Mouse (Mus musculus): ENCODE measurements around the gene Rell1.
A peak's percentile ranks its signal among the peaks of the same experiment; 100 is the strongest.

The Rell1 gene

DNA sequence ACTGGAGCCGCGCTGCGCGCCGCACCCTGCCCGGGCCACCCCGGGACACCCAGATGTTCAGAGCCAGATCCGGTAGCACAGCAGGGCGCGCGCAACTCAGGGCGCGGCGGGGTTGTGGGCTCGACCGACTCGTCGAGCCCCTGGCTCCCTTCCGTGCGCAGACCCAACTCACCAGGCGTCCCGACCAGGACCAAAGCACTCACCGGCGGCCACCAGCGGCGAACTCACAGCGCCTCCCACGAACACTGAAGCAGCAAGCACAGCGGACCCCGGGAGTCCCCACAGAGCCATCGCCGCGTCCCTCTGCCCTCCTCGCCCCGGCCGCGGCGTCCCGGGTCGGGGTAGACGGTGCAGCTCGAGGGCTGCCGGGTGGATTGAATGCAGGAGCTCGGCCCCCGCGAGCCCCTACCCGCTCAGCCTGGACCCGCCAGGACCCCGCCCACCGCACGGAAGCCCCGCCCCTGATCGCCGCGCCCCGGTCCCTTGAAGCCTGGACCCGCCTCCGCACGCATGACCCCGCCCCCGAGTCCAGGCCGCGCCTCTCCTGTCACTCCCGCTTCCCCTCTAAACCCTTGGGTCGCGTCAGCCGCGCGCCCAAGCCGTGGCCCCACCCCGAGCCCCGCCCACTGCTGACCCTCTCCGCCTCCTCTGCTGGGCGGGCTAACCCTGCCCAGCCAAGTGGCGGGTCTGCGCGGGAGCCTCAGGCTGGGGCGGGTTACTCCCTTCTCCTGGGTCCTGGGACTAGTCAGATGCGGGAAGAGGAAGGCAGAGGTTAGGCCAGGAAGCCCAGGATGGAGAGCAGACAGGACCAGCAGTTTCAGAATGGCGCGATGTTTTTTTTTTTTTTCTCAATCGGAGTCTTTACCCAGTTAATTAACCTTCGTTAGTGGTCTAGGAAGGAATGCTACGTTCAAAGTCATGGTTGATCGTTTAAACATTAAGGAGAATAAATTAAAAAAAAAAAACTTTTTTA, at the start of gene Rell1:
TSS of gene Rell1 (minus strand) at position 455 of the 973 bp plus-strand sequence.
- DNase-seq = peak; percentile 100

DNA sequence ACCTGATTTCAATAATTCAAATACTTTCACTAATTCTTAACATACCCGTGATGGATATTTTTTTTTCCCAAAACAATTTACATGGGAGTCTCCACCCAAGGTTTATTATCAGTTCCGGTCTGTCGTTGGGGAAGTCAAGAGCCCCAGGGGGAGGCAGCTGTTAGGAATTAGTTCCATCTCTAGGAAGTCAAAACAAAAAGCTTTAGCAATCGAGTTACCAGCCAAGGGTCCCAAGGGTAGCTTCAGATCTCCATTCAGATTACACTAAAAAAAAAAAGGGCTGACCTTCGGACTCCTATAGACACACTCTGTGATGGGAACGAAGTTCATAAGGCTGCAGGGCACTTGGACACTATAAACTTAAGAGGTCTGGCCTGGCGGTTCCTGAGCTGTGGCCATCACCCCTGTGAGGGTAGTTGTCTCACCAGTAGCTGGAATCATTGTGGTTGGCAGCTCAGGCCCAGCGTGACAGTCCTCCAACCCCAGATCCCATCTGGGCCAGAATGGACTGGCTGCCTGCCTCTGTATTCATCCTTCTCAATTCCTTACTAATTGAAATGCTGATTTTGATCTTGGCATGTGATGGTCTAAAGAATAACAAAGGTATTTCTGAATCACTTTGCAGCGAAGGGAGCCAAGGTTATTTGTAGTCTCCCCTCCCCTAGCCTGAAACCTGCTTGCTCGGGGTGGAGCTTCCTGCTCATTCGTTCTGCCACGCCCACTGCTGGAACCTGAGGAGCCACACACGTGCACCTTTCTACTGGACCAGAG, 44.1 kb upstream of the Rell1 start:
- DNase-seq = no peak

DNA sequence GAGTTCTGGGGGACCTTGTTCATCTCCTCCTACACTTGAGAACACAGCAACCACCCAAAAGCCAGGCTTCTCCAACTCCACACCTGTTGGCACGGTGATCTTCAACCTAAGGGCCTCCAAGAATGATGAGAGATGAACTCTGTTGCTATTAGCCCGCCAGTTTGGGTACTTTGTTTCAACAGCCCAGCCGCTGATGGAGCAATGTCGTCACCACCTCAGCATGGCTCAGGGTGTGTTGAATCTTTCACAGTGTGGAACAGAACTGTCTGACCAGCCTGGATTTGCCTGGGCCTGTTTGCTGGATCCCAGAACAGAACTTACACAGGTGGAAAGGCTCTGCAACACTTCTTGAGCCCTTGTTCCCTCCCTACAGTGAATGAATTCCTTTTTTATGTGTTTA, 37.9 kb upstream of the Rell1 start:
- DNase-seq = no peak

DNA sequence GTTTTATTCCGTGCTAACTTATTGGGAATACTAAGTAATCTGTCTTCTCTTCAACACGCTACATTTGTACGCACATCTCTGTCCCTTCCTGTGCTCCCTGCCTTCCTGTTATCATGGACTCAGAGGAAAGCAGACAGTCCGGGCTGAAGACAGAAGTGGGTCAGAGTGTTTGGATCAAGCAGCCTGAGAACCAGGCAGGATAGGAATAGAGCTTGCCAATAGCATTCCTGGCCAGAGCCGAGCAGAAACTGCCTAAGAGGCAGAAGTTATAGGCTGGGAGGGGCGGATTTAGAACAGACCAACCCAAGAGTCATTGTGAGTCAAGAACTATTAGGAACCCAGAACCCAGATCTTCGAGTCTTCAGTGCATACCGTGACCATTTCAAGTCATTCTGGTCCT, 34.6 kb upstream of the Rell1 start:
- DNase-seq = no peak

DNA sequence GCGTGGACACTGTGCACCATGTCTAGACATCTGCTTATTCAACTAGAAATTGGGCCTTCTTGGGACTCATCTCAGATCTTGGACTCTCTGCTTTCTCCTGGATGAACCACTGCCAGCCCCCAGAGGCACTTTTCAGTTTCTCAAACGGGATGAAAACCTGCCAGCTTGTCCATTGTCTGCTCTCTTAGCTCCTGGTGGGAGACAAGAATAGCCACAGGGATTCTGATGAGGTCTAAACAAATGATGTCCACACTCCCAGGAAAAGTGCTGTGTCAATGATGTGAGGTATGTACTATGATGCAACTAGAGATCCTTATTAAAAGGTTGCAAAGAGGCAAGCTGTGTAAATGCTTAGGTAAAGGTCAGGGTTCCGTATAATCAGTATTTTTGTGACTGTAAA, 25.2 kb upstream of the Rell1 start:
- no peak for DNase-seq

DNA sequence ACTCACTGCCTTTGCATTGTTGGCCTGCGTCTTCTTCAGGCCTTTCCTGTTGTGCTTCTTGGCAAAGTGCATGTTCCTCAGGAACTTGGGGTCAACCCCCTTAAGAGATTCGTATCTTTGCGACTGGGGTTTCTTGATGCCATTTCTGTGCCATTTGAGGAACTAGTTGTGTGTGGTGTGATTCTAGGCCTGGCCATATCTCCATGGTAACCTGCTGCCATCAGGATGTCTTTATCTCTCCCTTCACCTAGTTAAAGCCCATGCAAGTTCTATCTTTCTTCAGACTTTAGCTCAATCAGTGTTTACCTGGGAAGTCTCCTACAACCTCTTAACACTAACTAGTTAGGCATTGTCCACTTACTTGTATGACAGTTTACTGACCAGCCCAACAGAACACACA, 22.0 kb upstream of the Rell1 start:
- no peak for DNase-seq

DNA sequence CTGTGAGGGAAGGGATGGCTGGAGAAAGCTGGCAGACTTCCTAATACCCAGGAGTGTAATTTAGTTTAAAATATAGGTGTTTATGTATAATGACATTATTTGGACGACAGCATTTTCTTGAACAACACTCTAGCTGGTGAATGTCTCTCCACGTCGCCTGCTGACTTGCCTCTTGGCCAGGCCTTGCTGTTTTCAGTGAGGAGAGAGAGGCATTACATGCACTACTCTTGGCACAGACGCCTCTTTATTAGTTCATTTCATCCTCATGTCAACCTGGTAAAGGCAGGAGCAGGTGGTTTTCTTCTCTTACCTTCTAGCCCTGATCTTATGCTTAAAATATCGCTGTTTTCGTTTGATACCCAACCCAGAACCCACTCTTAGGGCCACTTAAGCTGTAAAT, 17.6 kb upstream of the Rell1 start:
- DNase-seq = no peak

DNA sequence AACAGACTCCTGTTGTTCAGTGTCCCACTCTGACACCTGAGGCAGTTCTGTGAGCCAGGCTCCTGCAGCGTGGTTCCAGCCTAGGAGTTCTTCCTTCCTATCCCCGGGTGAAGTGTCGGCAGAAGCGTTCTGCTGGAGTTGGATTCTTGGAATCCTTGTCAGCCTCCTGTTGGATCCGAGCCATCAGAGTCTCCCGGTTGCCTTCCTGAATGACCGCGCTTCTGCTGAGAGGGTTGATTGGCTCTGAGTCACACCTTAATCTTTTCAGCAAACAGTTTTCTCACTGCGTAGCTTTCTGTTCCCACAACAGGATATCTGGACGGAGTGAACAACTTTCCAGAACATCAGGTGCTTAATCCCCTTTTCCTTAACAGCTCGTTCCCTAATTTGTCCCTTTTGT, 13.6 kb upstream of the Rell1 start:
- DNase-seq = no peak

DNA sequence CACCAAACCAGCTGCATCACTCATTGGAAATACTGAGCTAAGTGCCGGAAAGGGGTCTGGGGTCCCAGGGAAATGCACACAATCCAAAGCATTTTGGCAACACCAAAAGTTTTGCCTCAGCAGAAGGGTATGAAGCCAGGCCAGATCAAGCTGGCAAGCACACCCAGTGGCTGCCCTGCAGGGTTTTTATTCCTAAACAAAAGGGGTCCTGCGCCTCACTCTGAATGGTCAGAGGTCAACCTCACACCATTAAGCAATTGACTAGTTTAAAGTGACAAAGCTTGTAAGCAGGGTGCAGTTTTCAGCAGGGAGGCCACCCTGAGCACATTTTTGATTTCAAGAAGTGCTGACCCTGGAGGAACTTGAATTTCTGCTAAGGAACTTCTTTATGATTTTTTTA, 2.3 kb upstream of the Rell1 start:
- DNase-seq = no peak

DNA sequence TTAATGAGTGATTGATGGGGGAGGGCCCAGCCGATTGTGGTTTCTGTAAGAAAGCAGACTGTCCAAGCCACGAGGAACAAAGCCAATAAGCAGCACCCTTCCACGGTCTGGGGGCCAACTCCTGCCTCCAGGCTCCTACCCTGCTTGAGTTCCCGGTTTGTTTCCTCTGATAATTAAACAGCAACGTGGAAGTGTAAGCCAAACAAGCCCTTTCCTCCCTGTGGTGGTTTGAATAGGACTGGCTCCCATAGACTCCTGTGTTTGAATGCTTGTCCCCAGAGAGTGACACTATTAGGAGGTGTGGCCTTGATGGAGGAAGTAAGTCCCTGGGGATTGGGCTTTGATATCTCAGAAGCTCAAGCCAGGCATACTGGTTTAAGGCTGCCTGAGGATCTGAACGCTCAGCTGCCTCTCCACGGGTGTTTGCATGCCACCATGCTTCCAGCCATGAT, 1.6 kb upstream of the Rell1 start:
- DNase-seq = no peak

DNA sequence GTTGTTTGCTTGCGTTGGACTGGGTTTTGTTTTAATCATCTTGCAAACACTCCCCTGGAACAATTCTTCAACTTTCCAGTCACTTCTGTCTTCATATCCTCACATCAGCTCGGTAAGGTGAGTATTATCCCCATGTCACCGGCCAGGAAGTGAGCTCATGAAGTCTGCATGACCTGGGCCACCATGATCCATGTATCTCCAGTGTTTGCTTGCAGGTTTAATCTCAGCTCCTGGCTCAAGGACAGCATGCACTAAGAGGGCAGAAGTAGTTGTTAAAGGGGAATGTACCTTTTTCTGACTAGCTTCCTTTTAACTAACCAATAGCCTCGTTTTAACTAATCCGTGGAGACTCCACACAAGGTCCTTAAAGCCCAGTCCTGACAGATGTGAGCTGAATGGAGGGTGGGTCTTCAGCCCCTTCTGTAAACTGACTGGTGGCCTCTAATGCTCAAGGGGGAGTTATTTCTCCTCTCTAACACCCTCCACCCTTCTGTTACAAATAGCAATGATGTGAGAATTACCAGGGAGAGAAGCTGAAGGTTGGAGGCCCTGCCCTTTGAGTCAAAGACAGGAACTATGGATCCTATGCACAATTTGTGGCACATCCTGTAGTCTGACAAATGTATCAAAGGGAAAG, 897 bp upstream of the Rell1 start:
- no peak for DNase-seq

DNA sequence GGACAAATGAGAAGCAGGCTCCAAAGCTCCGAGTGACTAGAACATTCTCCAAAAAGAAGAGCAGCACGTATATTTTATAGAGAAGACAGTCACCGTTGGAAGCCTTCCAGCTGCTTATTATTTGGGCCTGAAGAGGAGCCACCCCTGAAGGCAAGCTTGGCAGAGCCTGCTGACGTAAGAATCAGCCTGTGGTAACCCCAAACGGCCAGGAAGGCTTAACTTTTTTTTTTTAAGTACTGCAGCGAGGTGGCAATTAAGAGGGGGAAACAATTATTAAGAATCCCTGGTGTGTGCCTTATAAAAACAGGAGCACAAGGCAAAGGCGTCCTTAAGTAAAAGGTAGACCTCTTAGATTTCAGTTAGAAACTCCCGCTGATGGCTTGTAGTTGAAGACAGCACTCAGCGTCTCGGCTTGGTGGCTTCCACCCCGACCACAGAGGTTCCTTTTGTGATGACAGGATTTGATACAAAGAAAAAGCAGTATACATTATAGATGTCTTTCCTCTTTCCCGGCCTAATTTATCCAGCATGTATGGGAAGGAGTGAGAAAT, 1.0 kb downstream of the Rell1 start:
- DNase-seq = peak; percentile 47

DNA sequence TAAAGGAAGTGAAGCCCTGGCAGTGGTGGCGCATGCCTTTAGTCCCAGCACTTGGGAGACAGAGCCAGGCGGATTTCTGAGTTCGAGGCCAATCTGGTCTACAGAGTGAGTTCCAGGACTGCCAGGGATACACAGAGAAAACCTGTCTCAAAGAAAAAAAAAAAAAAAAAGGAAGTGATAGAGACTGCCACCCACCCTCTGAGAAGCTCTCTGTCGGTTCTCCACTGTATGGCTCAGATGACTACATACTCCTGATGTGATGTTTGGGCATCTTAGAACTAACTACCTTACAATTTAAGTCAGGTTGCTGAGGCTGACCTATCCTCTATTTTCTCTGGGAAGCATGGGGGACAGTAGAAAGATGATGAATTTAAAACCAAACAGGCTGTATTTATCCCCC, 2.3 kb downstream of the Rell1 start:
- DNase-seq = no peak

DNA sequence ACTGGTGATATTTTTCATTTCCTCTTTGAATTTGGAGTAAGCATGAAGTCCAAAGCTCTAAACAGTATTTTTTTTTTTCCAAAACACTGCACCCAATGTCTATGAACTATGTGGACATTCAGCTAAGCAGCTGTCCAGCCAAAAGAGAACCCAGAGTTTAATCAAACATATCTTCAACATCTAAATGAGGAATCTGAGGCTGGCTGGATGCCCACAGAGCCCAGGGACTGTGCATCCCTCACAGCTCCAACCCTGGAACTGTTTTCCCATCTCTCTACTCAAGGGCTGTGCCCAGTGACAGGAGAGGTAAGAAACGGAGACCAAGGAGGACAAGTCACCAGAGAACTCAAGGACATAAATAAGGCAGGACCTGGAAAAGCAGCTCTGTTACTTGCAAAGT, 2.8 kb downstream of the Rell1 start:
- DNase-seq = no peak

DNA sequence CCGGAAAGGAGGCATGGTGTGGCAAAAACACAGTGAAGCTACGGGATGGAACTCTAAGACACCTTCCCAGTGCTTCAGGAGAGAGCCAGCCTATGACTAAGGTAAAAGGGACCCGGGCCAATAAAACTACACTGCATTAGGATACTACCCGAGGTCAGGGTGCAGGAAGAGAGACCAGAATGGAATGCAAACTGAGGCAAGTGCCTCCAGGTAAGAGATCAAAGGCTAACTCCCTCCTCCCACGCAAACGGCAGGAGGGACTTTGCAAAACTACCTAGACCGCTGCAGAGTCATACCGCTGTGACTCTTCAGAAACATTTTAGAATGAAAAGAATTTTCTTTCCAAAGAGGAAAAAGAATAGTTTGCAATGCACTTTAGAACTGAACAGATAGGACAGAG, 4.1 kb downstream of the Rell1 start:
- DNase-seq = no peak

DNA sequence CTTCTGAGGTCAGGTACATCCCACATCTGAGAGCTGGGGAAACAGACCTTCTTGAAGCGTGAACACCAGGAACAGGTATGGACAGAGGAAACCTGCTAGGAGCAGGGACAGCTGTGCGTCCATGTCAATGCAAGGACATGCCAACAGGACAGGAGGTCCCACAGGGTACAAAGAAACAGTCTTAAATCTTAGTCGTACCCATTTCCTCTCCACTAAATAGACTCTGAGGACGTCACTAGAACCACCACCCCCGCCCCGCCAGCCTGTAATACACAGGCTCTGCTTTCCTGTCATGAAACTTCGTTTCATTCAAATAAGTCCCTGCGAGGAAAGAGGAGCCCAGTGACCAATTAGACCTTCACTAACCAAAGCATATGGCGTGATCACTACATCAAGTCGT, 7.0 kb downstream of the Rell1 start:
- no peak for DNase-seq

DNA sequence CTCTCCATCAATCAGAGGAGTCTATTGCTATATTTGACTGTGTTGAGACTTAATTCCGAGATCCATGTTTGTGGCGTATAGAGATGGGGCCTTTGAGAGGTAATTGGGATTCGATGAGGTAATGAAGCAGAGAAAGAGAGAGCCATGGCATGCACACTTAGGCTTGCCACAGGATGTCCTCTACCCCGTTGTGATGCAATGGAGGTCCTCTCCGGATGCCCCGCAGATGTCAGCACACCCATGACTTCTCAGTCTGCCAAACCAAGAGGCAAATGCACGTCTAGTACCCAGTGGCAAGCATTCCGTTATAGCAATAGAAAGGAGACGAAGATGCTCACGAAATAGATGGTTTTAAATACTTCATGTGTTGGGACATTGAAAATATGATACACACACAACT, 8.1 kb downstream of the Rell1 start:
- no peak for DNase-seq

DNA sequence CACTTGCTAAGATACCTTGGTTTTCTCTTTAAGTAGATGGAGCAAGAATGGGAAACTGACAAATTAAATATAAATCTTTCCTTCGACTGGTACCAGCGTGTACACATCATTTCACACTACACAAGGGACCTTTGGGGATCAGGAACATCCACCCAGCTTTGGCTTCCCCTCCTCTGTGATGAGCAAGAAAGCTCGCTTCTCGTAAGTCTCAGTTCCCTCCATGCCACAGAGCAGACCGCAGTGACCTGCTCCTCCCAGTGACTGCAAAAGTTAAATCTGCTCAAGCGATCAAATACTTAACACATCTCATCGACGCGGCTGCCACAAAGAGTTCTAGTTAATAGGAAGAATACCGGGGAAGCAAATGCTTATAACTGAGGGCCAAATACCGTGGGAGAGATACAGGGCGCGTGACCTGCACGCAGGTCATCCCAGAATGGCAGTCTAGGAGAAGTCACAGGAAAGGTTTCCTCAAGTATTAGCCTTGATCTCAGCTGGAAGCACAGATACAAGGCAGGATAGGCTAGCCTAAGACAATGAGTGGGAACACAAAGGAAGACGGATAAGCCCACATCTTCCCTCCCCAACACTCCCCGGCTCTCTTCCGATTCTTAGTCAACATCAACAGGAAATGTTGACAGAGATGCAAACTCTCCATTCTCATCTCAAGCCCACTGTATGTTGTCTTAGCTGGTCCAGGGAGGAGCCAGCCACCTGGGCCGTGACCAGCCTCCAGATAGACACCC, 9.6 kb downstream of the Rell1 start:
- no peak for DNase-seq

DNA sequence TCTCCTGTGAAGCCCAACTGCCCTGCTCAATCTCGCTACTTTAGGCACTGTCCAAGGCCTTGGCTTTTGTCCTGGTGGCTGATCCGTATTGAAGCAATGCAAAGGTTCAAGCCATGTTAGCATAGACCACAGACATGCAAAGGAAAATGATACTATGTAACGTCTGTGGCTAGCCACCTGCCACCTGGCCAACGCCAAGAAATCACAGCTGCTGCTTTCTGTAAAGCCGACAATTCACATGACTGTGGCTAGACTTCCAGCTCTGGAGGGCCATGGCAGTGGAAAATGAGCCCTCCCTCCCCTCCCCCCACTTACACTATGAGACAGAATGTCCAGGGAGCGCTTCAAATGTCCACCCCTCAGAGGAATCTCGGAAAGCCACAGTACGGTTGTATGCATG, 11.1 kb downstream of the Rell1 start:
- no peak for DNase-seq

DNA sequence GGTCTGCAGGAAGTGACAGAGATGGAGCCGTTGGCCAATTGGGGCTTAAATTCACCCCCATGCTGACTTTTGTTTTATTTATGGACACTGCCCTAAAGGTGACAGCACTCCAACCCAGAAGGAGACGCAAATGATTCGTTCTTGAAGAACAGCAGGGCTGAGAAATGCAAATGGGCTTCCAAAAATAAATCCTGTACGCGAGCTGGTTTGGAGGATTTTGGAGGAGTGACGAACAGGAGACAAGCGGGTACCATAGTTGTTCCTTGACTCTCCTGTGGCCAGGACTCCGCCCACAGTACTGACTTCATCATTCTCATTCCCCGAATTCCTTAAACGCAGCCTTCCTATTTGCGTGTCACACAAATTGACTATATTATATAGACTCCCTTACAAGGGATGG, 12.3 kb downstream of the Rell1 start:
- no peak for DNase-seq

DNA sequence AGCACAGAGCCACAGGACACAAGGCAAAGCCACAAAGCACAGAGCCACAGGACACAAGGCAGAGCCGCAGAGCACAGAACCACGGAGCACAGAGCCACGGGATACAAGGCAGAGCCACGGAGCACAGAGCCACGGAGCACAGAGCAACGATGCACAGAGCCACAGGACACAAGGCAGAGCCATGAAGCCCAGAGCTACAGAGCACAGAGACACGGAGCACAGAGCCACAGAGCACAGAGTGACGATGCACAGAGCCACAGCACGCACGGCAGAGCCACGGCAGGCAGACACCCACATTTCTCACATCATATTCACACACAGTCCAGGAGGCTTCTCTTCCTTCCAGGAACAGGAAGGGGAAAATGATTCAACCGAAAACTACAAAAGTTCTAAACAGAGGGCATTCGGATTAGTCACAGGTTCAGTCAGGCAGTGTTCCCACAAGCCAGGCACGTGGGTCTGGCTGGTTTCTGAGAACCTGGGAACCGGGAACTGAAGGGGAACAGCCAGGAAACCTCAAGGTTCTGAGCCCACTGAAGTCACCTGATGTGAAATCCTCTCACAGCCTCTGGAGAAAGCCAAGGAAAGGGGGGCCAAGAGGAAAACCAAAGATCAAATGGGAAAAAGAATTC, 15.2 kb downstream of the Rell1 start:
- no peak for DNase-seq

DNA sequence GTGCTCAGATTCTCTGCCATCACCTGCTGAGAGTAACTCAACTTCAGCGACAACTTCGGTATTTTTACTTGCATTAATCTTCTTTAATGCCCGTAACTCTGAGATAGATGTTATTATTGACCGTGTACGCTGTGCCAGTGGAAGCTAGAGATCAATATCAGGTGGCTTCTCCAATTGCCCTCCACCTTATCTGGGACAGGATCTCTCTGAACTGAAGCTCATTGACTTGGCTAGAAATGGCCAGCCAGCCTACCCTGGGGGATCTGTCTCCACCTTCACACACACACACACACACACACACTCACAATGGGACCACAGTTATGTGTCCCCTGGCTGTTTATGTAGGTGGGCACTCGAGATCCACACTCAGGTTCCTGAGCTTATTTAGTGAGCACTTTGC, 16.7 kb downstream of the Rell1 start:
- no peak for DNase-seq

Data from thymus, postnatal 14 days (tissue).